Mouse (Mus musculus) kidney, postnatal 0 days (tissue): ENCODE data around the gene Amph. TPM values are rescaled to one million over a fixed set of nuclear protein-coding genes. Genes with fewer than 3 reads are reported as not detected.

Experiments used
- ATAC-seq: fragments of 200-750 bp; cut with Nextera tagmentation; replicated peaks from 2 replicates; pipeline ENCODE4 v1.8.0; 2017; ENCODE audit warnings: low read depth, moderate number of reproducible peaks, moderate TSS enrichment, moderate library complexity; ENCODE audit not compliant: low FRiP score
- DNase-seq: peaks from one replicate; pipeline ENCODE4 v3.0.0-alpha.2; 2016; ENCODE audit warnings: low spot score
- H3K27ac ChIP-seq: fragments of 300-500 bp; sonication (generic); 2 replicates; pipeline ENCODE4 v1.5.1; 2014; ENCODE audit warnings: mild to moderate bottlenecking
- H3K27me3 ChIP-seq: fragments of 300-500 bp; sonication (generic); 2 replicates; pipeline ENCODE4 v1.6.1; 2014; ENCODE audit warnings: low read length, mixed read lengths; ENCODE audit not compliant: insufficient read depth
- H3K36me3 ChIP-seq: fragments of 300-500 bp; sonication (generic); 2 replicates; pipeline ENCODE4 v1.6.1; 2014; ENCODE audit warnings: low read length, mixed read lengths; ENCODE audit not compliant: insufficient read depth
- H3K4me1 ChIP-seq: fragments of 300-500 bp; sonication (generic); replicated peaks from 2 replicates; pipeline ENCODE4 v1.6.1; 2014; ENCODE audit warnings: antibody characterized with exemption, low read length, mixed read lengths; ENCODE audit not compliant: insufficient read depth
- H3K4me2 ChIP-seq: fragments of 300-500 bp; sonication (generic); 2 replicates; pipeline ENCODE4 v1.6.1; 2014; ENCODE audit warnings: mild to moderate bottlenecking, low read length, moderate library complexity, mixed read lengths
- H3K4me3 ChIP-seq: fragments of 300-500 bp; sonication (generic); replicated peaks from 2 replicates; pipeline ENCODE4 v1.5.1; 2014; ENCODE audit warnings: low read depth, low read length
- H3K9ac ChIP-seq: fragments of 300-500 bp; sonication (generic); 2 replicates; pipeline ENCODE4 v1.6.1; 2014; ENCODE audit warnings: low read depth, low read length
- H3K9me3 ChIP-seq: fragments of 300-500 bp; sonication (generic); replicated peaks from 2 replicates; pipeline ENCODE4 v1.6.1; 2016; ENCODE audit warnings: low read length, inconsistent platforms, mixed read lengths
- CTCF ChIP-seq: IDR thresholded peaks from 2 replicates; pipeline ENCODE4 v1.5.1; 2016; ENCODE audit warnings: antibody characterized with exemption, low read depth, mild to moderate bottlenecking, moderate library complexity
- WGBS: fragments of 180-500 bp; shearing (Covaris S2); extraction: QIAGEN DNeasy Blood & Tissue Kit; methylation state at CpG from one replicate; pipeline ENCODE4 v1.1.7; 2014; 5-methylcytosine and 5-hydroxymethylcytosine counted together
- polyA plus RNA-seq: library from polyadenylated mRNA; unstranded; fragments of >200 nt; fragmentation: Nextera tagmentation; extraction: Ambion mirVana; gene quantifications from 2 replicates; pipeline ENCODE4 v1.2.1, GENCODE M21; 2015

Amph gene
- polyA plus RNA-seq, 1 experiment from 2014 or later, result 7.2 TPM

DNA sequence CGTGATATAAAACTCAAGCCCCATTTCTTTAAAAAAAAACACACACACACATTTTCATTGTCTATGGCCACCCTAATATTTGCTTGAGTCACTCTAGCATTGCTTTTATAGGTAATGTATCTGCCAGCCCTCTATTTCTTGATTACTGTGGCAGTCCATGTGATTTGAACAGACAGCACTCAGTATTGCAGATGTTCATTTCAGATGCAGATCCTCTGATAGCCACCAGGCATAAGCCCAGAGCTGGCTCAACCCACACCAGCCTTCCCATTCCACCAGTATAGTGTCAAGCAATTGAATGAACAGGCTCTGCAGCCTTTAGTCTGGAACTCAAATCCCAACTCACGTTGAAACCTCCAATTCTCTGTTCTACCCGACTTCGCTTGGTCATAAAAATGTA lies 246.8 kb downstream of the Amph start:
- 83% methylated on average over 4 of the region's 4 CpGs for WGBS
- H3K27me3 ChIP-seq, result no peaks in the 10 kb centered on the region
- DNase-seq (no peak), ATAC-seq (no peak)
- H3K9ac ChIP-seq, result no peak overlapping the region
- H3K4me3 ChIP-seq, result no peak overlapping the region
- H3K27ac ChIP-seq, result no peak overlapping the region
- no peak overlapping the region for H3K4me2 ChIP-seq
- TF ChIP-seq CTCF, result no peak
- no peaks in the 10 kb centered on the region for H3K4me1 ChIP-seq
- H3K36me3 ChIP-seq, result no peaks in the 10 kb centered on the region
- H3K9me3 ChIP-seq, result no peaks in the 10 kb centered on the region

DNA sequence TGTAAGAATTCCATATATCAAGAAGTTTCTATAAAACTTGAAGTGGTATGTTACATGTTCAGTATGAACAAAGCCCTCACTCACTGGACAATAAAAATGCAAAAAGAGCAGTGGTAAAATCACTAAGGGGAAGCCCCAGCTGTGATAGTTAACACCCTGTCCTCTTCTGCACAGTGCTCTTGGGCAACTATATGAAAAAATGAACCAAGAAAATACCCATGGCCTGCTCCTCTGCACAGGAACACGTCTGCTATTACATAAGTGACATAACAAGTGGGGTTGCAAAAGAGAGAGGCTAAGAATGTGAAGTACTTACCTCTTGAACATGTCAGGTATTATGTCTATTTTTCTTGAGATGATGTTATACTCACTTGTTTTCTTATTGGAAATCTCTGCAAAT lies 247.5 kb downstream of the Amph start:
- 59% methylated on average over 1 of the region's 1 CpGs for WGBS
- Histone ChIP-seq H3K4me1 (no peaks in the 10 kb centered on the region), H3K4me2 (no peak overlapping the region), H3K27ac (no peak overlapping the region), H3K36me3 (no peaks in the 10 kb centered on the region), H3K9ac (no peak overlapping the region), H3K9me3 (no peaks in the 10 kb centered on the region), H3K4me3 (no peak overlapping the region), H3K27me3 (no peaks in the 10 kb centered on the region)
- DNase-seq (no peak), ATAC-seq (no peak)
- TF ChIP-seq CTCF, result no peak

Other genes starting within 250 kb of the Amph start
- gene Vps41, start 230.9 kb upstream of the Amph start, polyA plus RNA-seq, result 51.5 and 56.3 TPM in 2 replicates